Mouse (Mus musculus): Measurements from ENCODE around the gene Adh4.
"Not testable (repeated sequence)": the region's sequence is repeated elsewhere in the genome, so short reads cannot be mapped to it uniquely, and the experiment has no call there.

Adh4 gene

DNA sequence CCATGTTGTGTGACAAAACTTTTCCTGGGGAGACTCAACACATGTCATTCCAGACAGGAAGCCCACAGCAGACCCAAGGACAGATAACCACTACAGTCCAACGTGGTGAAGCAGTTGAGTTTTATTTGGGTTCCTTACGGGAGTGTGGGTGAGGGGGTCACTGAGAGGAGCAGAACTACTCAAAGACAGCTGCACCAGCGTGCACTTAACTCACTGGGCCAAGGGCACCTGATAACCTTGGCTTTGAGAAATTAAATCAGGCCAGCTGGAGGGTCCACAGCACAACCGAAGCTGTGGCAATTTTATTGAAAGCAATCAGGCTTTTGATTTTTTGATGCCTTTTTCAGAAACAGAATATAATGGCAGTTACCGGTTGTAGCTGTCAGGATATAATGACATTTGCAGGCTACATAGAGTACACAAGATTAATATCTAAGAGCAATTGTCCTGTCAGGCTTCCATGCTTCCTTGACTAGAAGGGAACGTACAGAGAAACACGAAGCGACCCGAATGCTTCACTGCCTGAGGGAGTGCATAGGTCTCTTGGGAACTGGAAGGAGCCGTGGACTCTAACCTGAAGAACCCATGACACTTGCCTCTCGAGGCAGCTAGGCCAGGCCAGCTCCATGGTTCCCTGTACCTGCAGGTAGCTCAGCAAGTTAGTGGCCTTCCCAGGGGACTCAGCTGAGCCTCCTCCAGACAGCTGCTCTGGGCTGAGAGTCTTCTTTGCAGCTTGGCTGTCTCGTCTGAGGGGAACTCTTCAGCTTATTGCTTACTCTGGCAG lies 33.0 kb downstream of the Adh4 start:
- DNase-seq (ENCODE audit: low read depth), result no peak

DNA sequence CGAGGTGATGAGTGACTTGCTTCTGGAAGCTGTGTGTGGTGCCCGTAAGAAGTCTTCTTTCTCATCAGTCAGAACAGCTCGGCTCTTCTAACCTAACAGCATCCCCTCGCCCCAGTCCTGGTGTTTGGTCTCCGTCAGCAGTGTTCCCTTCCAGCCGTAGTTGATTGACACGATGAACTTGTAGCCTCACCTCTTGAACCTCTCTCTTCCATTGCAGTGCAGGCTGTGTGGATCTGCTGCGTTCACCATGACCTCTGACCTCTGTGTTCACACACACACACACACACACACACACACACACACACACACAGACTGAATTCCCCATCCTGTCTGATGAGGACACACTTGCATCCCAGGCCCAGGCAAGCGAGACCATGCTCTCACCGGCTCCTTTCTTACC lies 36.9 kb downstream of the Adh4 start:
- DNase-seq (ENCODE audit: low read depth), result no peak

DNA sequence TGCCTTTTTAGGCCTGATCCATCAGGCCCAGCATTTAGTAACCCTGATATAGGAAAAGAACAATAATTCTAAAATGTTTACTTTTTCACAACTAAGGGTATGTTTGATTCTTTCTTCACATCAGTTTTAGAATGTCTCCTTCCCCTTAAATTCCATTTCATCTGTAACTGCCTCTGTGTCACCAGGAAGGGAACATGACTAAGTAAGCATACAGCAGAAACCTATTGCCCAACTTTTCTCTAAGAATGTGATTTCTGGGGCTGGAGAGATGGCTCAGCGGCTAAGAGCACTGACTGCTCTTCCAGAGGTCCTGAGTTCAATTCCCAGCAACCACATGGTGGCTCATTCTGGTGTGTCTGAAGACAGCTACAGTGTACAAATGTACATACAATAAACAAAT lies 39.0 kb downstream of the Adh4 start:
- DNase-seq (ENCODE audit: low read depth), result no peak

DNA sequence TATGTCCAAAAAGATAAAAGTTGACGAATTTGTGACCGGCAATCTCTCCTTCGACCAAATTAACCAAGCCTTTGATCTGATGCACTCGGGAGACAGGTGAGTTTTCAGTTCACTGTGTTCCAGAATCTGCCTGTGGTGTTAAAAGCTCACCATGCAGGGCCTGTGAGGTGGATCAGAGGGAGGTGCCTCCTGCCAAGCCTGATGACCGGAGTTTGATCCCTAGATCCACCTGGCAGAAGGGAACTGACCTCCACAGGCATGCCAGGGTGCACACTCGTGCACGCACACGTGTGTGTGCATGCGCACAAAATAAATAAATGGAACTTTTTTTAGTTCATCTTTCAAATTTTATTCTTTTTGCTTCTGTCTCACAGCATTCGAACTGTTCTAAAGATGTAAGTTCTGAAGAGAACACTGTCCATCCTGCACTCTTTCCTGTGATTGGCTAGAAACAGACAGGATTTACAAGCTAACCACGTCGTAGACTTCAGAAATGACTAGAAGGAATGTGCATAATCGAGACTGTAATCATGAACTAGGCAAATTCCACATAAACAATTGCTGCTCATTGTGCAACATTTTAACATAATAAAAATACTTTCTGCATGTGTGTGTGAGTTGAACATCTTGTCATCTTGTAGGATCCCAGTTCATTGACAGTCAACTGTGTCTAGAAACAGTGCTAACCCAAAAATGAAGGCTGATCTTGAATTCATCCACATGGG lies 39.6 kb downstream of the Adh4 start:
- DNase-seq (ENCODE audit: low read depth), result no peak

DNA sequence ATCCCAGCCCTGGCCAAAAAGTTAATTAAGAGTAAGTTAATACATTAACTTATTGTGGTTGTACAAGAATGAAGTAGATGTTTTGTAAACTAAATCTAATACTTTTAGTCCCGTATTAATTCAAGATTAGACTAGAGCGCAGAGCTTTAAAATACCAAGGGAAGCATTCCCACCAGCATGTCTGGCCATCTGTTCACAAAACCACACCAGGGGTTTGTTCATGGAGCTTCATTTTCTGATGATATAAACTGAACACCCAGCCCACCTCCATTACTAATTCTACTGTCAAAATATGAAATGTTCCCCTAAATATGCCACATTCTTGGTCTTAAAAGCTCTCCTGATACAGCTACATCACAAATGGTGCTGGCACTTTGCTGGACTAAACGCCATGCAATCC lies 43.2 kb downstream of the Adh4 start:
- DNase-seq (ENCODE audit: low read depth), result no peak

DNA sequence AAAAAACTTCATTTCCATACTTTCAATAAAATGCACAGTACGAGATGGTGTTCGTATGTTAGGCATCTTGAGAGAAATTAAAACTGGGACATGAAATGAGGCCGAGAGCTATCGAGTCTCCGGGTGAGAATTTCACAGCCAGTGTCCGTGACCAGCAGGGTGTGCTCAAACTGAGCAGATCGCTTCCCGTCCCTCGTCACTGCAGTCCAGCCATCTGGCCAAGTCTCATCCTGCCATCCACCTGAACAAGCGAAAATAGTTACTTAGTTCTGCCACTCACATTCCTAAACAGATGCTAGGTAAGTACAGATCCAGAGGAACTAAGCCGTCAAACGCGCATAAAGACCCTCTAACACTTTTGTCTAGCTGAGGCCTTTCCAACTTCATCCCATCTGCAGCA lies 45.0 kb downstream of the Adh4 start:
- no peak for DNase-seq (ENCODE audit: low read depth)

DNA sequence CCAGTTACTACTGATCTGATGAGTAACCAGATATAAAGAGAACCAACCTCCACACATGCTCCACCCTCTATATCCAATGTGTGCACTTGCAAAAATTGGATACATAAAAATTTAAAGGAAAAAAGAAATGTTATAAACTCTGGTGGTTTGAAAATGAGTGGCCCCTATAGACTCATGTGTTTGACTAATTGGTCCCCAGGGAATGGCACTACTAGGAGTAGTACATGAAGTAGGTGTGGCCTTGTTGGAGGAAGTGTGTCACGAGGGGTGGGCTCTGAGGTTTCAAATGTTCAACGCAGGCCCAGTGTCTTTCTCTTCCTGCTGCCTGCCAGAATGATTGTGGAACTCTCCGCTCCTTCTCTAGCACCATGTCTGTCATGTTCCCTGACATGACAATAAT lies 46.6 kb downstream of the Adh4 start:
- no peak for DNase-seq (ENCODE audit: low read depth)

DNA sequence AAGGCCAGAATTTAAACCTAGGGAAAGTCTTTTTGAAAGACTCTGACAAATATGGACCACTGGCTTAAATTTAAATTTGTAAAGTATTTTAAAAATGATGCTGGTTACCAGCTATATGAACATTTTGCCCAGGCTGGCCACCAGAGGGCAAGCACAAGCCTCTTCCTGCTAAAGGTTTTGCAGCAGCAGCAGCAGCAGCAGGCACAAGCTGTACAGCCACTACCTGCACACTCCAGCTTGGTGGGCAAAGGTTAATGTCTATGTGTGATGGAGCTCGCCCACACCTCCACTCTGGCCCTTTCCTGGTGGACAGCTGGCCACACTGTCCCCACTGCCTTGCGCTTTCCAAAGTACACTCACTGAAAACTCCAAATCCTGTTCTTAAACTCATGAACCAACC lies 47.9 kb downstream of the Adh4 start:
- DNase-seq (ENCODE audit: low read depth), result peak; percentile 50

DNA sequence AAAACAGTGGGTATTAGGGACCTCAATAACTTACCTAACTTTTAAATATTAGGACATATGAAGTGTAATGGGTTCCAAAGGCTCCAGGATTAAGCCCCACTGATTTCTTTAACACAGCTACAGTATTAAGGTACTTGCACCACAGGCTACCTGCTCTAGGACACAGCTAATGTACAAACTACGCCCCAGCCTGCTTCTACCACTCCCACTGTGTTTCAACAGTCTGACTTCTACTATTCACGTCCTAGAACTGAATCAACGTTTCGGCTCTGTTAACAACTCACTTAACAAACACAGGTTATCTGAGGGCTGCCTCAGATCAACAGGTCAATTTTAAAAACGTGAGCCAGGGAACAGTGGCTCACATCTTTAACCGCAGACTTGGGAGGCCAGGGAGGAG lies 48.5 kb downstream of the Adh4 start:
- DNase-seq (ENCODE audit: low read depth), result no peak

DNA sequence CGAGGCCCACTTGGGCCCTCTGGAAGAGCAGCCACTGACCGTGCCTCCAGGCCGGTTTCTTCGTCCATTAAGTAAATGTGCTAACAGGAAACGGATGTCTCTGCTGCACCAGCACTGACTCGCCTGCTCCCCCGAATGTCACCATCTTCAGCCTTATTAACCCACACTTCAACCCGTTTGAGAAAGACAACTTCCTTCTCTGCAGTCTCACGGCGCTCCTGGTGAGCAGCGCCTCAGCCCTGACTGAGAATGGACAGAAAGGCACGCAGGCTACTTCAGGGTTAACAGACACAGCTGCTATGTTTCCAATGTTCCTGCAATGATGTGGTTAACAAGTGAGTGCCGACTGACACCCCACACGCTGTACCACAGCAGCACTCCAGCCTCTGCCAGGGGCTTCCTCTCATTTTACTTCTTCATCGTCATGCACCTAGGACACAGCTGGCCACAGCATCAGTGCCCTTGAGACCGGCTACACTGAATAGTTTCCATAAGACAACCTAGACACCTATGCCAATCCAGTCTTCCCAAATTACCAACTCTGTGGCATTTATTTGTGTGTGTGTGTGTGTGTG lies 49.4 kb downstream of the Adh4 start:
- no peak for DNase-seq (ENCODE audit: low read depth)

DNA sequence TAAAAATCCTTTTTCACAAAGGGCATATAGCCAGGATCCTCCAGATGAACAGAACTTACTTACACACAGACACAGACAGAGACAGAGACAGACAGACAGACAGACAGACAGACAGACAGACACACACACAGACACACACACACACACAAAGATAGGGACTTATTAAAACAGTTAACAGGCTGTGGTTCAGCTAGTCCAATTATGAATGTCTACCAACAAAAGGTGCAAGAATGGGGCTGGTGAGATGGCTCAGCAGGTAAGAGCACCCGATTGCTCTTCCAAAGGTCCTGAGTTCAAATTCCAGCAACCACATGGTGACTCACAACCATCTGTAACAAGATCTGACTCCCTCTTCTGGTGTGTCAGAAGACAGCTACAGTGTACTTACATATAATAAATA lies 51.4 kb downstream of the Adh4 start:
- DNase-seq (ENCODE audit: low read depth), result not testable (repeated sequence)

DNA sequence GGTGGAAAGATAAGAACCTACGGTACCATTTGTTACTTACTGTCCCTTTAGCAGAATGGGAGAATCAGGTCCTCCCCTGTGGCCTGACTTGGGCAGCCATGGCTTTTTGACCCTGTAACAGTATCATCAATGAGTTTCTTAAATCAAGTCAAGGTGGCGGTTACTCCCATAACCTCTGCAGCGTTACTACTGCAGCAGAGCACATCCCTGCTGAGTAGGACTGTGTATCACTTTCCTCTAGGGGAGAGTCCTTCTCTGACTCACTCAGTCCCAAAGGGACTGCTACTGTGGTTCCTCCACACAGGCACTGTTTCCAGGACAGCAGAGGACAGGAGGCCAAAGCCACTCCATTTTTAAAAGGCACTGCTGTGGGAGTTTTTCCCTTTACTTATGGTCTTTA lies 55.8 kb downstream of the Adh4 start:
- no peak for DNase-seq (ENCODE audit: low read depth)

DNA sequence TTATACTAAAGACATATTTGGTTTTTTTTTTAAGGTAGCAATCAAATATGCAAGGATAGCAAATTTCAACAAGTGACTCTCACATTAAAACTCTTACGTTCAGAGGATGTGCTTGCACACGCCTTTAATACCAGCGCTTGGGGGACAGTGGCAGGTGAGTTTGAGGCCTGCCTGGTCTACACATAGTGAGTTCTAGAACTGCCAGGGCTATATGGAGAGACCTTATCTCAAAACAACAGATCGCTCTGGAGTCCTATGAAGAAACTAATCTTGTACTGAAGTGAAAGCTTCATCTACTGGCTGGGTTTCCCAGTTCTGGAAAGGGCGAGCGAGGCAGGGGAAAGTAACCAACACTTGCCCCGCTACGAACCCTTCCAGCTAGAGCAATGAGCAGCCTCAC lies 64.2 kb downstream of the Adh4 start:
- DNase-seq (ENCODE audit: low read depth), result no peak

Measured in naive thymus-derived CD4-positive, alpha-beta T cell, adult 2 months (primary cell).